23 mouse cellular contexts compared by ENCODE assay signal in genomic region chr14:75195530-75195929, GRCm38 (mm10). TPM values are rescaled to one million over a fixed set of nuclear protein-coding genes. Genes with fewer than 3 reads are reported as not detected.
DNase-seq lines count a peak whose midpoint lies in the region; ATAC-seq and TF ChIP-seq lines count a peak whose summit lies in the region.
"Had no signal": no experiment of that assay in that cellular context is flagged by ENCODE, and none has a peak within 500 bp of the region (broad histone marks: within the 10 kb centered on the region; RNA-seq: fewer than 3 reads in every experiment).

No protein-coding gene starts in this region.

- peak overlapping the region; percentile 30; the same call in 1 of the 2 replicates for H3K4me2 ChIP-seq in liver, postnatal 0 days (ENCODE audit: low read depth, low read length)
- H3K4me2 ChIP-seq: forebrain, embryonic 13.5 days had no signal

- peak overlapping the region; percentile 44 for H3K27ac ChIP-seq in spleen, adult 2 months (ENCODE audit: insufficient read depth, low read length)
- peak overlapping the region; percentile 11 for H3K27ac ChIP-seq in bone marrow macrophage, adult 2 months (ENCODE audit: insufficient read depth, low read depth, low read length)
- peak overlapping the region; percentile 39; the same call in 1 of the 2 replicates for H3K27ac ChIP-seq in liver, postnatal 0 days (ENCODE audit: low read depth)
- H3K27ac ChIP-seq: forebrain, embryonic 13.5 days; stomach, postnatal 0 days had no signal

- H3K9me3 ChIP-seq in liver, postnatal 0 days (ENCODE audit: low read length), result no peaks in the 10 kb centered on the region
- H3K9me3 ChIP-seq: forebrain, embryonic 13.5 days had no signal

- peaks cover 30% of the 10 kb centered on the region for H3K4me1 ChIP-seq in spleen, adult 2 months (ENCODE audit: control insufficient read depth, insufficient read depth, insufficient read length)
- peaks cover 52% of the 10 kb centered on the region for H3K4me1 ChIP-seq in bone marrow macrophage, adult 2 months (ENCODE audit: control insufficient read depth, insufficient read depth, low read length)
- H3K4me1 ChIP-seq in liver, postnatal 0 days (ENCODE audit: insufficient read depth), result peaks cover 2% of the 10 kb centered on the region
- H3K4me1 ChIP-seq: forebrain, embryonic 13.5 days had no signal

- TF ChIP-seq POLR2A in spleen, adult 2 months (IDR thresholded peaks at IDR 0.05; ENCODE audit: low read depth, low read length), result no peak
- TF ChIP-seq POLR2A in bone marrow macrophage, adult 2 months (IDR thresholded peaks at IDR 0.05; ENCODE audit: borderline replicate concordance, low read depth, low read length), result no peak

- ATAC-seq in liver, postnatal 0 days, result peak; percentile 38; the same call in 1 of the 2 replicates
- ATAC-seq in neutrophil, adult 5-6 weeks (ENCODE audit: extremely low read depth, insufficient number of reproducible peaks, low FRiP score, poor library complexity, severe bottlenecking), result peak; percentile 89
- ATAC-seq: CD4-positive, CD25-positive, alpha-beta regulatory T cell, adult 4 months; forebrain, embryonic 13.5 days had no signal

- H3K27me3 ChIP-seq in spleen, adult 2 months (ENCODE audit: control insufficient read depth, insufficient read depth, low read length), result no peaks in the 10 kb centered on the region
- H3K27me3 ChIP-seq in liver, postnatal 0 days (ENCODE audit: insufficient read depth, low read length), result no peaks in the 10 kb centered on the region
- H3K27me3 ChIP-seq: forebrain, embryonic 13.5 days had no signal

- H3K4me3 ChIP-seq in spleen, adult 2 months (ENCODE audit: extremely low read depth, insufficient read depth, insufficient read length), result no peak overlapping the region
- H3K4me3 ChIP-seq in bone marrow macrophage, adult 2 months (ENCODE audit: insufficient read depth, low read length), result no peak overlapping the region
- H3K4me3 ChIP-seq in liver, postnatal 0 days (ENCODE audit: low read depth, low read length), result no peak overlapping the region
- H3K4me3 ChIP-seq: forebrain, embryonic 13.5 days had no signal

- intact Hi-C loops in gastrocnemius, postnatal 36 days (cut with DNase I), result loop anchor here (5.0 kb wide), 1 partner anchor 527 kb away; no protein-coding TSS in a partner anchor

- no peak for TF ChIP-seq CTCF in spleen, adult 2 months (IDR thresholded peaks at IDR 0.05; ENCODE audit: extremely low read depth, insufficient read depth, insufficient read length, insufficient replicate concordance)
- no peak for TF ChIP-seq CTCF in bone marrow macrophage, adult 2 months (IDR thresholded peaks at IDR 0.05; ENCODE audit: low read depth, low read length)
- no peak for TF ChIP-seq CTCF in liver, postnatal 0 days (IDR thresholded peaks at IDR 0.05; ENCODE audit: low read depth)

- TF ChIP-seq EP300 in liver, postnatal 0 days (IDR thresholded peaks at IDR 0.05; ENCODE audit: low read depth), result peak; percentile 31; the same call in 1 of the 2 replicates

- no peak for DNase-seq in spleen, adult 2 months (ENCODE audit: low read depth in 1 of 2, low spot score in 2 of 2)
- no peak for DNase-seq in spleen, postnatal 14 days (ENCODE audit: low spot score in 2 of 2)
- peak; percentile 40 for DNase-seq in liver, postnatal 0 days
- DNase-seq in gastrocnemius, postnatal 36 days, result no peak
- DNase-seq in right cerebral cortex, postnatal 14 days, result no peak
- DNase-seq: cerebellum, adult 11 months; cerebellum, postnatal 14 days; kidney, adult 8-10 months; kidney, postnatal 36 days; layer of hippocampus, adult 9-11 months; thymus, postnatal 36 days had no signal

- H3K9ac ChIP-seq in liver, postnatal 0 days (replicated peaks), result no peak overlapping the region
- H3K9ac ChIP-seq: forebrain, embryonic 13.5 days had no signal

- 69% methylated on average over 5 of the region's 5 CpGs for WGBS in spleen, adult 2 months
- 73% methylated on average over 5 of the region's 5 CpGs for WGBS in liver, postnatal 0 days (ENCODE audit: insufficient replicate concordance)

- H3K36me3 ChIP-seq in spleen, adult 2 months (ENCODE audit: control insufficient read depth, insufficient read depth, low read length), result peaks cover 30% of the 10 kb centered on the region
- peaks cover 4% of the 10 kb centered on the region; the same call in 1 of the 2 replicates for H3K36me3 ChIP-seq in liver, postnatal 0 days (replicated peaks; ENCODE audit: insufficient read depth, low read length)

RNA-seq across cellular contexts. Expression of gene Cpb2, which starts 46.6 kb away (rescaled TPM):
- polyA plus RNA-seq in spleen, adult 2 months (2012; rRNA removed), result not detected in 2 replicates
- polyA plus RNA-seq in bone marrow macrophage, adult 2 months (2012; ENCODE audit: insufficient read depth, insufficient read length, missing spikeins), result not detected in 2 replicates
- 400 and 408 TPM in 2 replicates for polyA plus RNA-seq in liver, postnatal 0 days (2015; fragmentation: Nextera tagmentation; extraction: Ambion mirVana)
- total RNA-seq in neutrophil, adult 5-6 weeks (2017), result not detected in 2 replicates
- total RNA-seq in gastrocnemius, postnatal 36 days (2021), result not detected
- total RNA-seq: adrenal gland, adult 18-20 months; heart, adult 18-20 months; left cerebral cortex, postnatal 10 days had no signal
- polyA plus RNA-seq: brain, embryonic 14.5 days; CD4-positive, CD25-positive, alpha-beta regulatory T cell, adult 4 months; heart, embryonic 14.5 days; hindbrain, embryonic 11.5 days; limb, embryonic 14.5 days had no signal

Comparison
In these comparisons a context has a peak if more than half of its experiments do, and no peak if none do; other contexts are left out.
1. RNA of gene Cpb2, which starts 46.6 kb away (polyA plus RNA-seq): 400 to 408 TPM in liver, postnatal 0 days; not detected in spleen, adult 2 months and not detected in bone marrow macrophage, adult 2 months; every median in the first group is over 100 times any median in the second.
2. Peak in every context shown above with its lines, with median percentiles within 50 percentile points of each other: H3K27ac ChIP-seq.